In the genomic region with DNA sequence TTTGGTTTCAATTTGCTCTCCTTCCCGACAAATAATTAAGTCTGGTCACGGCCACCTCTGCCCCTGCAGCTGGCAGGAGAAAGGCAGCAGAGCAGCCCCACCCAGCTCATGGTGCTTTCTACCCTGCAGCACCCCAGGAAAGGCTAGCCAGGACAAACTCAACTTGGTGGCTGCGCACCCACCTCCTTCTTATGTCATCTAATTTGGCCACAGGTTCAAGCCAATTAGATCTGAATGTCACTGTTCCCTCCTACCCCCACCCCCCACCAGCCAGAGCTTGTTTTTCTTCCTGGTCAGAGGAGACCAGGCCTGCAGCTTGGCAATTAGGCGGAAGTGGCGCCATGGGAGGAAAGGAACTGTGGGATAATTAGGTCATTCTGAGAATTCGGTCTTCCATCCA, we compare ENCODE assay signal across 10 mouse cellular contexts.
DNase-seq lines count a peak whose midpoint lies in the region; ATAC-seq and TF ChIP-seq lines count a peak whose summit lies in the region.
"Had no signal": no experiment of that assay in that cellular context is flagged by ENCODE, and none has a peak within 500 bp of the region (broad histone marks: within the 10 kb centered on the region; RNA-seq: fewer than 3 reads in every experiment).

No protein-coding gene starts in this region.

- WGBS in kidney, adult 2 months: 50% methylated on average over 6 of the region's 6 CpGs
- 27% methylated on average over 6 of the region's 6 CpGs for WGBS in embryonic facial prominence, embryonic 12.5 days
- WGBS in hindbrain, embryonic 14.5 days: 65% methylated on average over 6 of the region's 6 CpGs
- 62% methylated on average over 6 of the region's 6 CpGs for WGBS in midbrain, postnatal 0 days

- TF ChIP-seq CTCF in kidney, adult 2 months (conservative IDR thresholded peaks at IDR 0.05; ENCODE audit: insufficient read depth, insufficient read length, low read depth, low read length): no peak
- TF ChIP-seq CTCF in midbrain, postnatal 0 days (IDR thresholded peaks at IDR 0.05): no peak

- ATAC-seq in embryonic facial prominence, embryonic 12.5 days (ENCODE audit: insufficient number of reproducible peaks, insufficient read depth, low FRiP score, low TSS enrichment): no peak
- no peak for ATAC-seq in hindbrain, embryonic 14.5 days (ENCODE audit: low FRiP score)
- ATAC-seq in midbrain, postnatal 0 days (ENCODE audit: low FRiP score): no peak

- H3K27ac ChIP-seq in kidney, adult 2 months (ENCODE audit: insufficient read depth, low read depth, low read length): no peak overlapping the region
- no peak overlapping the region for H3K27ac ChIP-seq in embryonic facial prominence, embryonic 12.5 days
- H3K27ac ChIP-seq in hindbrain, embryonic 14.5 days: peak overlapping the region; percentile 60
- no peak overlapping the region for H3K27ac ChIP-seq in midbrain, postnatal 0 days (ENCODE audit: low read depth, low read length)

- peak; percentile 21 for DNase-seq in kidney, adult 2 months
- DNase-seq in kidney, adult 18-20 months: no peak
- DNase-seq in hindbrain, embryonic 14.5 days (ENCODE audit: low spot score): no peak
- peak; percentile 36 for DNase-seq in midbrain, postnatal 0 days (ENCODE audit: low spot score)
- no peak for DNase-seq in frontal cortex, adult 2 months (ENCODE audit: extremely low spot score in 1 of 2, low spot score in 1 of 2)
- DNase-seq in thymus, postnatal 36 days: no peak
- DNase-seq: cerebellum, adult 11-12 months; heart, postnatal 10 days had no signal

- peaks cover 3% of the 10 kb centered on the region; the same call in 1 of the 2 replicates for H3K9me3 ChIP-seq in embryonic facial prominence, embryonic 12.5 days
- peaks cover 3% of the 10 kb centered on the region; the same call in 1 of the 2 replicates for H3K9me3 ChIP-seq in hindbrain, embryonic 14.5 days (ENCODE audit: control insufficient read depth, low read length)
- no peaks in the 10 kb centered on the region for H3K9me3 ChIP-seq in midbrain, postnatal 0 days (ENCODE audit: low read length)

- no peak overlapping the region for H3K4me3 ChIP-seq in kidney, adult 2 months (ENCODE audit: insufficient read depth, low read depth, low read length)
- H3K4me3 ChIP-seq in embryonic facial prominence, embryonic 12.5 days: no peak overlapping the region
- H3K4me3 ChIP-seq in hindbrain, embryonic 14.5 days (replicated peaks; ENCODE audit: low read length): no peak overlapping the region
- H3K4me3 ChIP-seq in midbrain, postnatal 0 days (ENCODE audit: low read depth, low read length): no peak overlapping the region

- TF ChIP-seq POLR2A in kidney, adult 2 months (IDR thresholded peaks at IDR 0.05; ENCODE audit: low read depth, low read length): no peak

- no peaks in the 10 kb centered on the region for H3K36me3 ChIP-seq in kidney, adult 2 months (ENCODE audit: control insufficient read depth, insufficient read depth, low read length)
- H3K36me3 ChIP-seq in embryonic facial prominence, embryonic 12.5 days: 0 out of 2 replicates have a peak, but pooled peaks cover 6% of the 10 kb centered on the region
- H3K36me3 ChIP-seq in hindbrain, embryonic 14.5 days (replicated peaks; ENCODE audit: control insufficient read depth, insufficient read depth): no peaks in the 10 kb centered on the region
- no peaks in the 10 kb centered on the region for H3K36me3 ChIP-seq in midbrain, postnatal 0 days (ENCODE audit: insufficient read depth, low read length)

- H3K27me3 ChIP-seq in kidney, adult 2 months (replicated peaks; ENCODE audit: control insufficient read depth, insufficient read depth, low read length): no peaks in the 10 kb centered on the region
- no peaks in the 10 kb centered on the region for H3K27me3 ChIP-seq in embryonic facial prominence, embryonic 12.5 days
- no peaks in the 10 kb centered on the region for H3K27me3 ChIP-seq in hindbrain, embryonic 14.5 days (ENCODE audit: control insufficient read depth, insufficient read depth, low read length)
- H3K27me3 ChIP-seq in midbrain, postnatal 0 days (ENCODE audit: insufficient read depth, low read length): no peaks in the 10 kb centered on the region

- no peaks in the 10 kb centered on the region for H3K4me1 ChIP-seq in kidney, adult 2 months (ENCODE audit: control insufficient read depth, insufficient read depth, low read length)
- H3K4me1 ChIP-seq in embryonic facial prominence, embryonic 12.5 days: peaks cover 9% of the 10 kb centered on the region
- H3K4me1 ChIP-seq in hindbrain, embryonic 14.5 days (replicated peaks; ENCODE audit: control insufficient read depth, insufficient read depth, low read length): peaks cover 11% of the 10 kb centered on the region
- no peaks in the 10 kb centered on the region for H3K4me1 ChIP-seq in midbrain, postnatal 0 days (ENCODE audit: insufficient read depth, low read length)

- peak overlapping the region; percentile 23 for H3K4me2 ChIP-seq in embryonic facial prominence, embryonic 12.5 days (replicated peaks)
- no peak overlapping the region for H3K4me2 ChIP-seq in hindbrain, embryonic 14.5 days (replicated peaks)
- H3K4me2 ChIP-seq in midbrain, postnatal 0 days (ENCODE audit: low read depth, low read length, poor library complexity, severe bottlenecking): no peak overlapping the region
- H3K4me2 ChIP-seq: liver, embryonic 11.5 days had no signal

- no peak overlapping the region for H3K9ac ChIP-seq in embryonic facial prominence, embryonic 12.5 days
- no peak overlapping the region for H3K9ac ChIP-seq in hindbrain, embryonic 14.5 days
- no peak overlapping the region for H3K9ac ChIP-seq in midbrain, postnatal 0 days (replicated peaks; ENCODE audit: low read length, poor library complexity, severe bottlenecking)

Comparison
In these comparisons a context has a peak if more than half of its experiments do, and no peak if none do; other contexts are left out.
1. DNase-seq: peak in kidney, adult 2 months (single experiment) and midbrain, postnatal 0 days (single experiment); none in kidney, adult 18-20 months (single experiment), hindbrain, embryonic 14.5 days (single experiment), frontal cortex, adult 2 months (0 of 2) and thymus, postnatal 36 days (0 of 2).